In the genomic region with DNA sequence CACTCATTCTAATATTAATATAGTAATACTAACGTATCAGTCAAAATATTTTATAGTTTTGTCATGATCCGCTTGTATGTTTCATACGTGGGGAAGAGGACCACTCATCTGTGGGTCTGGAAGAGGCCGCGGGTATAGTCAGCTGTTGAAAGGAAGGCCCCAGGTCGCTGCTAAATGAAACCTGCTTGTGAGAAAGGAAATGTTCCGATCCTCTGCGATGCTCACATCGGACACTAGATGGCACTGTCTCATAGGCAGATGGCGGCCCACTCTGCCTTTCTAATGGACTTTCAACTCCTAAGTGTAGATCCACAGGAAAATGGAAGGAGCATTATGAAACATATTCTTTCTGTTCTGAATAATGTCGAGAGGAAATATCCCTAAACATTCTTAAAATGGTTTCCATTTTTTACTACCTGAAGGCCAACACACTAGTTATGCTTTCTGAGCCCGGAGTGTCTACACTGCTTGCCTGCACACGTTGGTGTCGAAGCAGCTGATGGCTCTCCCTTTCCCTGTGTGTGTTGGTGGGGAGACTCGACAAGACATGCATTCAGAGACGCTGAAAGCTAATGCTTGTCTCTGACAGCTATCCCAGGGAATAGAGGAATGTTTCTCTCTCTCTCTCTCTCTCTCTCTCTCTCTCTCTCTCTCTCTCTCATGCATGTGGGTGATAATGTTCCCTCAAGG, we compare ENCODE assay signal across 8 mouse cellular contexts.
DNase-seq lines count a peak whose midpoint lies in the region; ATAC-seq and TF ChIP-seq lines count a peak whose summit lies in the region.

No protein-coding gene starts in this region.

- H3K4me3 ChIP-seq in ES-E14 (ENCODE audit: insufficient read depth in 1 of 2, low read depth in 1 of 2, low read length in 2 of 2, poor library complexity in 1 of 2, severe bottlenecking in 1 of 2) = no peak overlapping the region

- no peaks in the 10 kb centered on the region for H3K9me3 ChIP-seq in ES-E14 (ENCODE audit: control insufficient read depth, insufficient read depth, low read depth, low read length)

- no peak for TF ChIP-seq POLR2A in brain, embryonic 14.5 days (IDR thresholded peaks at IDR 0.05; ENCODE audit: borderline replicate concordance, extremely low read depth, insufficient read depth, insufficient read length, poor library complexity, severe bottlenecking)

- no peaks in the 10 kb centered on the region for H3K36me3 ChIP-seq in ES-E14 (ENCODE audit: control insufficient read depth, insufficient read depth, low read length, poor library complexity, severe bottlenecking)

- peak; percentile 69 for DNase-seq in ES-E14 (ENCODE audit: low read depth, low spot score)
- peak; percentile 93 for DNase-seq in brain, embryonic 14.5 days (ENCODE audit: low read depth)
- DNase-seq in layer of hippocampus, postnatal 10 days (ENCODE audit: low spot score in 2 of 2) = peak; percentile 90 to 92
- DNase-seq in right cerebral cortex, postnatal 10 days (ENCODE audit: low spot score in 2 of 2) = peak; percentile 89 to 91
- DNase-seq in urinary bladder, postnatal 25 days (ENCODE audit: low spot score) = peak; percentile 76

- in situ Hi-C loops in ES-E14 (cut with MboI; ENCODE audit: low sequenced_read_pairs in 2 of 2, unreplicated experiment in 2 of 2) = loop anchor here (10.0 to 25.0 kb wide), 2 partner anchors 184 to 186 kb away; no protein-coding TSS in a partner anchor

- peak; percentile 69 for ATAC-seq in erythroid progenitor cell, adult 5-6 weeks (replicated peaks; ENCODE audit: low FRiP score, poor library complexity, severe bottlenecking)
- peak; percentile 71 to 82; a peak in 3 of 4 replicates for ATAC-seq in hematopoietic stem cell, adult 5-6 weeks (replicated peaks in 1 of 2; ENCODE audit: insufficient read depth in 1 of 2, low FRiP score in 2 of 2, low TSS enrichment in 1 of 2, low read depth in 1 of 2, poor library complexity in 2 of 2, severe bottlenecking in 2 of 2)
- ATAC-seq in megakaryocyte progenitor cell, adult 5-6 weeks (replicated peaks; ENCODE audit: poor library complexity) = peak; percentile 99

- peak; percentile 97 for TF ChIP-seq CTCF in brain, embryonic 14.5 days (IDR thresholded peaks at IDR 0.05; ENCODE audit: borderline replicate concordance, extremely low read depth, insufficient read depth, insufficient read length)

- no peak overlapping the region for H3K9ac ChIP-seq in ES-E14 (ENCODE audit: insufficient read depth, low read depth, low read length, poor library complexity, severe bottlenecking)

- H3K27ac ChIP-seq in ES-E14 (ENCODE audit: insufficient read depth, low read depth, low read length, poor library complexity, severe bottlenecking) = no peak overlapping the region

- peaks cover 0 to 2% of the 10 kb centered on the region in 2 experiments; a peak in 1 of 4 replicates for H3K4me1 ChIP-seq in ES-E14 (ENCODE audit: control insufficient read depth in 2 of 2, insufficient read depth in 2 of 2, low read length in 2 of 2, poor library complexity in 1 of 2)

TF ChIP-seq in ES-E14, 5 proteins besides CTCF, POLR2A, EP300 and RAD21:
- peak; percentile 82; the same call in 1 of the 2 replicates for TF ChIP-seq ZC3H11A (IDR thresholded peaks at IDR 0.05; ENCODE audit: borderline replicate concordance, low read depth, low read length)
- TF ChIP-seq HCFC1 (IDR thresholded peaks at IDR 0.05; ENCODE audit: borderline replicate concordance, insufficient read depth, low read length) = no peak
